Mouse (Mus musculus): Measurements from ENCODE around the gene Ifi35.

GRCm38 (mm10) chr11:101424925-101425813 lies 23.0 kb upstream of the Ifi35 start, which contains the start of the genes Rundc1 and Ptges3l:
- TF ChIP-seq CTCF (IDR thresholded peaks at IDR 0.05; ENCODE audit: low read depth) (peak; percentile 81), EP300 (IDR thresholded peaks at IDR 0.05; ENCODE audit: low read depth) (no peak)

Measured in liver, embryonic 14.5 days (tissue).